Mouse (Mus musculus) liver, embryonic 13.5 days (tissue): ENCODE data around the gene Slc12a5. TPM values are rescaled to one million over a fixed set of nuclear protein-coding genes. Genes with fewer than 3 reads are reported as not detected.

Experiments
- ATAC-seq: fragments of 200-750 bp; cut with Nextera tagmentation; 2 replicates; pipeline ENCODE4 v1.8.0; 2017; ENCODE audit warnings: low read depth, mild to moderate bottlenecking, moderate number of reproducible peaks, moderate library complexity
- DNase-seq: peaks from one replicate; pipeline ENCODE4 v3.0.0; 2022
- H3K27ac ChIP-seq: fragments of 300-500 bp; sonication (generic); 2 replicates; pipeline ENCODE4 v1.5.1; 2015; ENCODE audit warnings: moderate library complexity, mild to moderate bottlenecking, inconsistent platforms
- H3K27me3 ChIP-seq: fragments of 300-500 bp; sonication (generic); 2 replicates; pipeline ENCODE4 v1.6.1; 2015; ENCODE audit warnings: mild to moderate bottlenecking, inconsistent platforms
- H3K36me3 ChIP-seq: fragments of 300-500 bp; sonication (generic); 2 replicates; pipeline ENCODE4 v1.6.1; 2015; ENCODE audit warnings: mild to moderate bottlenecking, inconsistent platforms
- H3K4me1 ChIP-seq: fragments of 300-500 bp; sonication (generic); replicated peaks from 2 replicates; pipeline ENCODE4 v1.6.1; 2015; ENCODE audit warnings: inconsistent platforms
- H3K4me2 ChIP-seq: fragments of 300-500 bp; sonication (generic); 2 replicates; pipeline ENCODE4 v1.6.1; 2015; ENCODE audit warnings: inconsistent platforms, mild to moderate bottlenecking, moderate library complexity
- H3K4me3 ChIP-seq: fragments of 300-500 bp; sonication (generic); replicated peaks from 2 replicates; pipeline ENCODE4 v1.5.1; 2015; ENCODE audit warnings: mild to moderate bottlenecking, inconsistent platforms
- H3K9ac ChIP-seq: fragments of 300-500 bp; sonication (generic); 2 replicates; pipeline ENCODE4 v1.6.1; 2015; ENCODE audit warnings: mild to moderate bottlenecking, inconsistent platforms
- H3K9me3 ChIP-seq: fragments of 300-500 bp; sonication (generic); replicated peaks from 2 replicates; pipeline ENCODE4 v1.6.1; 2016; ENCODE audit warnings: inconsistent platforms
- WGBS: fragments of 180-500 bp; shearing (Covaris S2); methylation state at CpG from one replicate; pipeline ENCODE4 v1.1.7; 2015; ENCODE audit not compliant: insufficient replicate concordance; 5-methylcytosine and 5-hydroxymethylcytosine counted together
- polyA plus RNA-seq: library from polyadenylated mRNA; unstranded; fragments of >200 nt; fragmentation: Nextera tagmentation; extraction: Ambion mirVana; gene quantifications from 2 replicates; pipeline ENCODE4 v1.2.1, GENCODE M21; 2015

The Slc12a5 gene
- 0.17 and 0.18 TPM in 2 replicates for polyA plus RNA-seq

DNA sequence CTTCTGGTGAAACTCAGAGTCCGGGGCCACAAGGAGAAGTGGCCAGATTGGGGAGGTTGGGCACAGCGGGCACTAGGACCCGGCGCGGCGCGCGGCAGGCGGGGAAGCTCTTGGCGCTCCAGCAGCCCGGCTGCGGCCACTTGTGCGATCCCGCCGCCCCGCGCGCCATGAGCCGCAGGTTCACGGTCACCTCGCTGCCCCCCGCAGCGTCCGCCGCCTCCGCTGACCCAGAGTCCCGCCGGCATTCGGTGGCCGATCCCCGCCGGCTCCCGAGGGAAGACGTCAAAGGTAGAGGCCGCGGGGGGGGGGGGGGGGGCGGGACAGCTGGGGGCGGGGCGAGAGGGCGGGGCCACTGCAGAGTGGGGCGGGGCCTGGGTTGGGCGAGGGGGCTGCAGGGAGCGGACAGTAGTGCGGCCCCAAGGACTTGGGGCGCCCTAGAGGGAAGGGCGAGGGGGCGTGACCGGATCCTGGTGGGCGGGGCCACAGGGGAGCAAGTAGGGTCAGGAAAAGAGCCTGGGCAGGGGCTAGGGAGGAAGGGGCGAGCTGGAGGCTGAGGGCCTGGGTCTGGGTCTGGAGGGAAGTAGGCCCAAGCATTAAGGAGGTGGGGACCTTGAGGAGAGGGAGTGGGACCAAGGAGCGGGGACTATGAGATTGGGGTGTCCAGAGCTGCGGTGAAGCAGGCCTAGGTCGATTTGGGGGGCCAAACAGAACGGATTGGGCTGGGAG, at the start of gene Slc12a5:
Slc12a5 (plus strand) TSS at position 87 of the 726 bp plus-strand sequence.
- Histone ChIP-seq H3K36me3 (no peaks in the 10 kb centered on the region), H3K9ac (peak within 1 kb of the TSS; percentile 55), H3K27ac (no peak within 1 kb of the TSS), H3K27me3 (peaks cover 59% of the 10 kb centered on the region), H3K9me3 (0 out of 2 replicates have a peak, but pooled peaks cover 2% of the 10 kb centered on the region), H3K4me3 (peak within 1 kb of the TSS; percentile 57), H3K4me2 (peak within 1 kb of the TSS; percentile 68), H3K4me1 (peaks cover 13% of the 10 kb centered on the region)
- ATAC-seq (peak; percentile 72), DNase-seq (no peak)
- whole genome bisulfite sequencing, result 2% methylated on average over 23 of the region's 54 CpGs

DNA sequence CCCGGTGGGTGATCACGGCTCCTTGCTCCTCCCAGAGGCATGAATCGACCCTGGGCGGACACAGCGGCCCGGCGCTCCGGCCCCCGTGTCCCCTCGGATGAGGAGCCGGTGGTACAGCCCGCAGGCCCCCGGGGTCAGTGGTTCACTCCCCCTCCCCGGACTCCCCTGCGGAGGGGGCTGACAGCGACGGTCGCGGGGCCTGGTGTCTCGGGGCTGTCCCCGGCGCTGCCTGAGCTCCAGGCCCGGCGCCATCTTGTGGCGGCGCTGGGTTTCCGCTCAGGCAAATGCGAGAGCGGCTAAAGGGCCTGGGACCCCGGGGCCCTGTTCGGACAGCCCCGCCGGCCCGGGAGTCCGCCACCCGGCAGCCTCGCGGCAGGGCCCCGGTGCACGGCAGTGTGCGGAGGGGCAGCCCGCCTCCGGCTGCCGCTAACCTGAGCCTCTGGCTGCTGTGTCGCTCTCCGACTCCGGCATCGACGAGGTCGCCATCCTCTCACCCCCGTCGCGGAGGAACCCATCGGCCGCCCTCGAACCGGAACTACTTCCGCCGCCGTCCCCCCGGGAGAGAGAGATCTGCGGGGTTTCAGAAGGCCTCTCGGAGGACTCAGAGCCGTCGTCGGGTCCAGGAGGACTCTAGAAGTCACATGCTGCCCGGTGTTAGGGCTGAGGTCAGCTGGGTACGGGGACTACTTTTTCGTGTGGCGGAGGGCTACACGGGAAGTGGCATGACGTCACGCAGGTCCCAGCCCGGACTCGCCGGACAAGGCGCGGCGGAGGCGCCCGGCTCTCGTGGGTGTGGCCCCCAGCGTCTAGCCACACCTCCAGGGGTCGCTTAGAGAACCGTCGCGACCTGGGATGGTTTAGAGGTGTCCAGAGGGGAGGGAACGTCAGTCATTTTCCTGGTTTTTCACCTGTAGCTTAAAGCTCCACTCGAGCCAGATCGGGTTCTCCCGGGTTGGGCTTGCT, 49.2 kb upstream of the Slc12a5 start, which contains the start of gene Zfp335:
Zfp335 (minus strand) TSS at position 672 of the 963 bp plus-strand sequence.
- under 1% methylated on average over 89 of the region's 91 CpGs for WGBS
- H3K36me3 ChIP-seq, result peaks cover 31% of the 10 kb centered on the region

DNA sequence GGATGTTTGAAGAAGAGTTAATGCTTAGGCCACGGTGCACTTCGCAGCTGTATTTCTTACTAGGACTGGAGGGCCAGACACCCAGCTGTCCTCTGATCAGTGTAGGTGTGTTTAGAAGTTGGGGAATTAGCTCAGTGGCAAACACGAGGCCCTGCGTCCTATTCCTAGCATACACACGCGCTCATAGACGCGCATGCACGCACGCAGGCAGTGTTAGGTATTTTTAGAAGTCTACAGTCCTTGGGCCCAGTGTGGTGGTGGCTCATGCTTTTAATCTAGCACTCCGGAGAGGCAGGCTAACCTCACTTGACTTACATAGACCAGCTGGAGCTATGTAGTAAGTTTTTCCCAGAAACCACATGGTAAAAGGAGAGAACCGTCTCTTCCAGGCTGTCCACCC, 48.5 kb upstream of the Slc12a5 start:
- peaks cover 44% of the 10 kb centered on the region for H3K4me1 ChIP-seq
- peak overlapping the region; percentile 91 for H3K4me3 ChIP-seq
- H3K4me2 ChIP-seq, result peak overlapping the region; percentile 82
- 3% methylated on average over 12 of the region's 12 CpGs for WGBS
- H3K9me3 ChIP-seq, result peaks cover under 1% of the 10 kb centered on the region; the same call in 1 of the 2 replicates
- H3K27ac ChIP-seq, result peak overlapping the region; percentile 93
- no peaks in the 10 kb centered on the region for H3K27me3 ChIP-seq
- ATAC-seq (peak; percentile 35), DNase-seq (no peak)
- H3K9ac ChIP-seq, result peak overlapping the region; percentile 95
- H3K36me3 ChIP-seq, result peaks cover 23% of the 10 kb centered on the region

More for the DNA sequence above, 49.2 kb upstream of the Slc12a5 start, which contains the start of gene Zfp335:
- peak within 1 kb of the TSS; percentile 82 for H3K4me2 ChIP-seq
- H3K9ac ChIP-seq, result peak within 1 kb of the TSS; percentile 95
- ATAC-seq (peak; percentile 82), DNase-seq (peak; percentile 89)
- H3K4me1 ChIP-seq, result peaks cover 44% of the 10 kb centered on the region
- no peaks in the 10 kb centered on the region for H3K27me3 ChIP-seq
- H3K9me3 ChIP-seq, result peaks cover 7% of the 10 kb centered on the region
- peak within 1 kb of the TSS; percentile 91 for H3K4me3 ChIP-seq
- H3K27ac ChIP-seq, result peak within 1 kb of the TSS; percentile 93

DNA sequence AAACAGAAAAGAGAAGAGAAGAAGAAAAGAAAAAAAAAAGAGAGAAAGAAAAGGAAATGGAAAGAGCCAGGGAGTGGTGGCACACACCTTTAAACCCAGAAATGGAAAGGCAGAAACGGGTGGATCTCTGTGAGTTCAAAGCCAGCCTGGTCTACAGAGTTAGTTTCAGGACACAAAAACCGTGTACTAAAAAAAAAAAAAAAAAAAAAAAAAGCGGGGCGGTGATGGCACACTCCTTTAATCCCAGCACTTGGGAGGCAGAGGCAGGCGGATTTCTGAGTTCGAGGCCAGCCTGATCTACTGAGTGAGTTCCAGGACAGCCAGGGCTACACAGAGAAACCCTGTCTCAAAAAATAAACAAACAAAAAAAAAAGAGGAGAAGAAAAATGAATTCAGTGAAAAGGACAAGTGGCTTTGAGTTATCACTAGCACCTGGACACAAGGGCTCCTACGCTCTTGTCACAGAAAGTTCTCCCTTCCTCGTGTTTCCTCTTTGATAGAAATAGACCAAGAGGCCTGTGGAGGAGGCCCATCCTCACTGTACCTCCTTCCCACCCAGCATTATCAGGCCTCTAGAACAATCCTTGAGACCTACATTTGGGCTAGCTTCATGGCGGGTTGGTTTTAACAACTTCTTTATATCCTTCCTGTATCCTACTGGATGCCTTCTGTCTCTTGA, 47.7 kb upstream of the Slc12a5 start:
- Histone ChIP-seq H3K27me3 (no peaks in the 10 kb centered on the region), H3K4me1 (peaks cover 45% of the 10 kb centered on the region), H3K4me3 (peak overlapping the region; percentile 91), H3K9me3 (no peaks in the 10 kb centered on the region), H3K36me3 (peaks cover 16% of the 10 kb centered on the region), H3K4me2 (peak overlapping the region; percentile 82), H3K27ac (peak overlapping the region; percentile 93), H3K9ac (peak overlapping the region; percentile 95)
- 70% methylated on average over 9 of the region's 9 CpGs for WGBS
- ATAC-seq (no peak), DNase-seq (no peak)

DNA sequence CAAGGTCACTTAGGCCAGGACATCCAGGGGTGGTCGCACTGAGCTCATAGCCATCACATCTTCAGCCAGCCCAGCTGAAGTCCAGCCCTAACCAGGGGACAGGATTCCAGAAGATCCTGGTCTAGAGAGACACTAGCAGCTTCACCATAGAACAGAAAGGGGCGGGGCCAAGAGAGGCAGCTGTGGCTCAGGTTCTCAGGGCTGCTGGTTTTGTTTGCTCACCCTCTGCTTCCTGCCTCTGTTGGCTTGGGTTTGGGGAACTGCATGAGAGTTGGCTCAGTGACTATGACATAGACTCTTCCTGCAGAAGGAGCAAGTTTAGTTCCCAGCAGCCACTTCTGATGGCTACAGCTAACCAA, 47.2 kb upstream of the Slc12a5 start:
- peaks cover 47% of the 10 kb centered on the region for H3K4me1 ChIP-seq
- peak overlapping the region; percentile 93; the same call in 1 of the 2 replicates for H3K27ac ChIP-seq
- H3K27me3 ChIP-seq, result no peaks in the 10 kb centered on the region
- ATAC-seq (no peak), DNase-seq (peak; percentile 55)
- 49% methylated on average over 2 of the region's 2 CpGs for WGBS
- H3K4me2 ChIP-seq, result peak overlapping the region; percentile 82; the same call in 1 of the 2 replicates
- H3K4me3 ChIP-seq, result no peak overlapping the region
- peaks cover 10% of the 10 kb centered on the region for H3K36me3 ChIP-seq
- H3K9ac ChIP-seq, result no peak overlapping the region
- H3K9me3 ChIP-seq, result no peaks in the 10 kb centered on the region

DNA sequence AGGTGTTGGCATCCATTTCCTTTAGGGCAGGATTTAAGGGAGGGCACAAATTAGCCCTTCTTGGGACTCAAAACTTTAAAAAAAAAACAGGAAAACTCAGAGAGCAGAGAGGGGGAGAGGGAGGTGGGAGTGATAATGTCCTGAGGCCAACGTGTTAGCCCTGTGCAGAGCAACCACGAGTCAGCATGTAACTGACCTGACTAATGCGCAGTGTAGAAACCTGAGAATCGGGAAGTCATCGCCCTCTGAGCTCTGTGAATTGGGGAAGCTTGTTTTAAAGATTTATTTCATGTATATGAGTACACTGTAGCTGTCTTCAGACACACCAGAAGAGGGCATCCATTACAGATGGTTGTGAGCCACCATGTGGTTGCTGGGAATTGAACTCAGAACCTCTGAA, 43.8 kb upstream of the Slc12a5 start:
- H3K36me3 ChIP-seq, result peaks cover 8% of the 10 kb centered on the region; the same call in 1 of the 2 replicates
- H3K4me1 ChIP-seq, result peaks cover 29% of the 10 kb centered on the region
- no peaks in the 10 kb centered on the region for H3K27me3 ChIP-seq
- H3K9me3 ChIP-seq, result no peaks in the 10 kb centered on the region
- 39% methylated on average over 5 of the region's 5 CpGs for WGBS
- ATAC-seq (no peak), DNase-seq (peak; percentile 46)
- no peak overlapping the region for H3K4me2 ChIP-seq
- no peak overlapping the region for H3K4me3 ChIP-seq
- no peak overlapping the region for H3K27ac ChIP-seq
- H3K9ac ChIP-seq, result no peak overlapping the region

DNA sequence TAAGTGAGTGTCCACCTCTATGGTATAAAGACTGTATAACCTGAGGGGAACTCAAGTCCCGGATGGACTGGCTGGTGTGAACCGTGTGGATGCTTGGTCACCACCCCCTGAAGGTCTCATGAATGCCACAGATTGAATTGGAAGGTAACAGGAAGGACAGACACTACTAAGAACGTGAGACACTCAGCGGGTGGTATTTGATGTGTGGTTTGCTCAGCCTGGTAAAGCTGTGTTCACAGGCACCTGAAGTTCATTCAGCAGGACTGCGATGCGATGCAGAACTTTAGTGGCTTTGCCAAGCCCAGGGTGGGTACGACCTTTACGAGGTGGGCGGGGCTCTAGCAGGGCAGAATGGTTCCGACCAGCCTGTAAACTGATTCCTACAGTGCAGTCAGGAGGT, 43.2 kb upstream of the Slc12a5 start:
- ATAC-seq (no peak), DNase-seq (no peak)
- H3K27ac ChIP-seq, result no peak overlapping the region
- H3K36me3 ChIP-seq, result peaks cover 8% of the 10 kb centered on the region; the same call in 1 of the 2 replicates
- peaks cover 24% of the 10 kb centered on the region for H3K4me1 ChIP-seq
- H3K9ac ChIP-seq, result no peak overlapping the region
- no peaks in the 10 kb centered on the region for H3K9me3 ChIP-seq
- WGBS, result 71% methylated on average over 10 of the region's 10 CpGs
- no peaks in the 10 kb centered on the region for H3K27me3 ChIP-seq
- H3K4me2 ChIP-seq, result no peak overlapping the region
- no peak overlapping the region for H3K4me3 ChIP-seq

DNA sequence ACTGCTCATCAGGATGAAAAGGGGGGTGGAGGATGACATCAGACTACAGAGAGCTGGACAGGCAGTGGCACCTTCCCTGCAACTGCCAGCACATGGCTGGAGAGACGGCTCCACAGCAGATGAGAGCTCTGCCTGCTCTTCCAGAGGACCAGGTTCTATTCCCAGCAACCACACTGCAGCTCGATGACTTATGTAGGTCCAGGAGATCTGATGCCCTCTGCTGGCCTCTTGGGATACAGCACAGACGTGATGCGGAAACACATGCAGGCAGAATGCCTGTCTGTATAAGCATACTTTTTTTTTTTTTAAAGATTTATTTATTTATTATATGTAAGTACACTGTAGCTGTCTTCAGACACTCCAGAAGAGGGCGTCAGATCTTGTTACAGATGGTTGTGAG, 42.3 kb upstream of the Slc12a5 start:
- peaks cover 8% of the 10 kb centered on the region; the same call in 1 of the 2 replicates for H3K36me3 ChIP-seq
- H3K4me1 ChIP-seq, result peaks cover 14% of the 10 kb centered on the region
- WGBS, result 54% methylated on average over 5 of the region's 5 CpGs
- no peak overlapping the region for H3K4me2 ChIP-seq
- no peaks in the 10 kb centered on the region for H3K9me3 ChIP-seq
- no peak overlapping the region for H3K4me3 ChIP-seq
- DNase-seq (peak; percentile 50), ATAC-seq (no peak)
- H3K27me3 ChIP-seq, result no peaks in the 10 kb centered on the region
- no peak overlapping the region for H3K9ac ChIP-seq
- no peak overlapping the region for H3K27ac ChIP-seq

DNA sequence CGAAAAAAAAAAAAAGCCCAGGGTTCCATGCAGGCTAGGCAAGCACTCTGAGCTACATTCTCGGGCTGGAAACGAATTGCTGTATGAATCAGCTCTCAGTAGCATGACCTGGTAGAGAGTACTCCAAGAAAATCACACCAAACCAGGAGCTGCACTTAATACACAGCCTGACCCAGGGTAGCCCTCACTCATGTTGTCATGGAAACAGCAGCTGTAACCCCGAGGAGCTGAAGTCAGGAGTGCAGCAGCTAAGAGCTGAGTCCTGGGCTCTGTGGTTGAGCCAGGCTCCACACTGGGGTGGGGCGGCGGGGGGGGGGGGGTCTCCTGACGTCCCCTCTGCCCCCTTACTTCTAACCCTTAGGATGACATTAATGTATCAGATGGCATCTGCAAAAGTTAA, 38.6 kb upstream of the Slc12a5 start:
- DNase-seq (no peak), ATAC-seq (no peak)
- Histone ChIP-seq H3K4me1 (0 out of 2 replicates have a peak, but pooled peaks cover 4% of the 10 kb centered on the region), H3K9ac (no peak overlapping the region), H3K9me3 (no peaks in the 10 kb centered on the region), H3K27me3 (0 out of 2 replicates have a peak, but pooled peaks cover 8% of the 10 kb centered on the region), H3K27ac (no peak overlapping the region), H3K4me2 (no peak overlapping the region), H3K36me3 (peaks cover 8% of the 10 kb centered on the region; the same call in 1 of the 2 replicates), H3K4me3 (no peak overlapping the region)
- WGBS, result 65% methylated on average over 7 of the region's 7 CpGs

DNA sequence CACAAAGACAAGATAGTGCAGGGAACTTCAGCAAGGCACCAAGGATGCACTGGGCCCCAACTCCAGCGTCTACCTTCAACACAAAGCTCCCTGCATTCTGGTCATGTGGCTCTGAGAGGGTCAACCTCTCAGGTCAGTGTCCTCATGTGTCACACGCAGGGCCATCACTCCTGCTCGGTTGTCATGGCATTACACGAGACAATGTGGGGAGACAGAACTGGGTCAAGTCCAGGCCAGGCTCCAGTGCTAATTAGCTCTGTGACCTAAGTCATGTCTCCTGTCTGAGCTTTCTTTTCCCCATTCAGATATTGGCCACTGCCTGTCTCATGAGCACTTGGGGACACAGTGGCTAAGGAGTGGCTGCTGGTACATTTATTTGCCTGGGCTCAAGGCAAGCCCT, 37.3 kb upstream of the Slc12a5 start:
- Histone ChIP-seq H3K9ac (no peak overlapping the region), H3K27ac (no peak overlapping the region), H3K4me1 (no peaks in the 10 kb centered on the region), H3K27me3 (peaks cover 14% of the 10 kb centered on the region), H3K9me3 (no peaks in the 10 kb centered on the region), H3K4me3 (no peak overlapping the region), H3K36me3 (peaks cover 8% of the 10 kb centered on the region; the same call in 1 of the 2 replicates), H3K4me2 (no peak overlapping the region)
- ATAC-seq (no peak), DNase-seq (no peak)
- 66% methylated on average over 4 of the region's 4 CpGs for WGBS
